Mouse (Mus musculus): ENCODE measurements around the gene Rbfox2.

GRCm38 (mm10) chr15:77105273-77105672 lies 201.5 kb downstream of the Rbfox2 start:
- TF ChIP-seq CTCF (IDR thresholded peaks at IDR 0.05; ENCODE audit: extremely low read depth, insufficient read depth, low read length): no peak
- no peak for TF ChIP-seq POLR2A (IDR thresholded peaks at IDR 0.05; ENCODE audit: extremely low read depth, insufficient read depth, low read length)

Data from cortical plate, adult 2 months (tissue).